Mouse (Mus musculus) forebrain, embryonic 10.5 days (tissue): Measurements from ENCODE around the gene Rest. TPM values are rescaled to one million over a fixed set of nuclear protein-coding genes. Genes with fewer than 3 reads are reported as not detected.
"Not testable (repeated sequence)": the region's sequence is repeated elsewhere in the genome, so short reads cannot be mapped to it uniquely, and the experiment has no call there.

Experiments used
- DNase-seq: peaks from one replicate; pipeline ENCODE4 v3.0.0-alpha.2; 2017; ENCODE audit warnings: low spot score; ENCODE audit errors: extremely low spot score
- H3K27ac ChIP-seq: fragments of 300-500 bp; sonication (generic); 2 replicates; pipeline ENCODE4 v1.5.1; 2016; ENCODE audit warnings: mild to moderate bottlenecking
- H3K27me3 ChIP-seq: fragments of 300-500 bp; sonication (generic); 2 replicates; pipeline ENCODE4 v1.6.1; 2016; ENCODE audit warnings: mild to moderate bottlenecking; ENCODE audit not compliant: poor library complexity, severe bottlenecking
- H3K36me3 ChIP-seq: fragments of 300-500 bp; sonication (generic); replicated peaks from 2 replicates; pipeline ENCODE4 v1.6.1; 2016; ENCODE audit warnings: mild to moderate bottlenecking, moderate library complexity
- H3K4me1 ChIP-seq: fragments of 300-500 bp; sonication (generic); 2 replicates; pipeline ENCODE4 v1.6.1; 2016
- H3K4me3 ChIP-seq: fragments of 300-500 bp; sonication (generic); 2 replicates; pipeline ENCODE4 v1.5.1; 2016; ENCODE audit warnings: mild to moderate bottlenecking, moderate library complexity
- H3K9me3 ChIP-seq: fragments of 300-500 bp; sonication (generic); 2 replicates; pipeline ENCODE4 v1.6.1; 2016; ENCODE audit warnings: mild to moderate bottlenecking, moderate library complexity
- WGBS: fragments of 180-500 bp; shearing (Covaris S2); methylation state at CpG from one replicate; pipeline ENCODE4 v1.1.7; 2016; 5-methylcytosine and 5-hydroxymethylcytosine counted together
- polyA plus RNA-seq: library from polyadenylated mRNA; unstranded; fragments of >200 nt; fragmentation: Nextera tagmentation; extraction: Ambion mirVana; gene quantifications from 2 replicates; pipeline ENCODE4 v1.2.1, GENCODE M21; 2016

Rest gene
- polyA plus RNA-seq, result 21.6 and 22.3 TPM in 2 replicates

DNA sequence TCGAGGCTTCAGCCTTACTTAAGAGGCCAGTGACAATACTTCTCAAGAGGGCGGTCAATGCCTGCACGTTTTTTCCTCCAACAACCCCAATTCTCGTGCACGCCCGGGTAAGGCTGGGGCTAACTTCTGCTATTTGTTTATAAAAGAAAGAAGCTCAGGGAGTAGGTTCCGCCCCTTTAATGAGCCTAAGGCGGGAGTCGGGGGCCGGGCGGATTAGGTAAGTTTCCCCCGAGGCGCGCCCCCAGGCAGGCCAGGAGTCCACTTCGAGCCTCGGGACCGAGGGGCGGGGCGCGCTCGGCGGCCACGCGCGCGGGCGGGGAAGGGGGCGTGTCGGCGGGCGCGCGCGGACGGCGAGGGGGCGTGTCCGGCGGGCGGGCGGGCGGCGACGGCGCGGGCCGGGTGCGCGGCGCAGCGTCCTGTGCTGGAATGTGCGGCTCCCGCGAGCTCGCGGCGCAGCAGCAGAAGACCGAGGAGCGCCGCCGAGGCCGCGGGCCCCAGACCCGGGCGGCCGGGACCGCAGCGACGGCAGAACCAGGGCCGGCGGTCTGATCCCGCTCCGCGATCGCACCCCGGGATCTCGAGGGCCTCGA, at the start of gene Rest:
Gene Rest, plus strand, starts transcription at position 411 of the 590 bp plus-strand sequence.
- peaks cover 17% of the 10 kb centered on the region for H3K27me3 ChIP-seq
- H3K4me1 ChIP-seq, result peaks cover 58% of the 10 kb centered on the region
- DNase-seq, result peak; percentile 88
- peak within 1 kb of the TSS; percentile 99 for H3K4me3 ChIP-seq
- peak within 1 kb of the TSS; percentile 99 for H3K27ac ChIP-seq
- H3K9me3 ChIP-seq, result peaks cover 4% of the 10 kb centered on the region; the same call in 1 of the 2 replicates
- WGBS, result under 1% methylated on average over 77 of the region's 78 CpGs
- peaks cover 25% of the 10 kb centered on the region for H3K36me3 ChIP-seq

GRCm38 (mm10) chr5:77217211-77217610, 48.1 kb upstream of the Rest start:
- Histone ChIP-seq H3K36me3 (no peaks in the 10 kb centered on the region), H3K27ac (no peak overlapping the region), H3K27me3 (peaks cover under 1% of the 10 kb centered on the region; the same call in 1 of the 2 replicates), H3K4me1 (peaks cover 7% of the 10 kb centered on the region), H3K9me3 (no peaks in the 10 kb centered on the region), H3K4me3 (peak overlapping the region; percentile 22; the same call in 1 of the 2 replicates)
- 17% methylated on average over 9 of the region's 9 CpGs for WGBS
- DNase-seq, result peak; percentile 80

DNA sequence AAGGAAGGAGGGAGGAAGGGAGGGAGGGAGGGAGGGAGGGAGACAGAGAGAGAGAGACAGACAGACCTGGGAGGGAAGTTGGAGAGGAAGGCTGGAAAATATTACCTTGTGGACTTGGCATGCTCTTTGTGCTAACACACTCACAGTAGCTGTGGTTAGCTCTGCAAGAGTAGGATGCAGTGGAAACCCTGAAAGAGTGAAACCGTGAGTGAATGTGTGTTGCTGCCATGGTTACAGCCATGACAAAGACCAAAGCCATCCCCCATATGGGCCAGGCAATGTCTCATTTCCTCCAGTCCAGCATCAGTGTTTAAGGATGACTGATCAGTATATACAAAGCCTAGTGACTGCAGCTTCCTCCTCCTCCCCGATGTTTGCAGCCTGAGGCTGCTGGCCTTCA, 47.6 kb upstream of the Rest start:
- Histone ChIP-seq H3K4me1 (peaks cover 7% of the 10 kb centered on the region), H3K27ac (no peak overlapping the region), H3K9me3 (no peaks in the 10 kb centered on the region), H3K27me3 (no peaks in the 10 kb centered on the region), H3K4me3 (peak overlapping the region; percentile 22; the same call in 1 of the 2 replicates), H3K36me3 (no peaks in the 10 kb centered on the region)
- DNase-seq, result no peak
- WGBS, result 36% methylated on average over 2 of the region's 2 CpGs

DNA sequence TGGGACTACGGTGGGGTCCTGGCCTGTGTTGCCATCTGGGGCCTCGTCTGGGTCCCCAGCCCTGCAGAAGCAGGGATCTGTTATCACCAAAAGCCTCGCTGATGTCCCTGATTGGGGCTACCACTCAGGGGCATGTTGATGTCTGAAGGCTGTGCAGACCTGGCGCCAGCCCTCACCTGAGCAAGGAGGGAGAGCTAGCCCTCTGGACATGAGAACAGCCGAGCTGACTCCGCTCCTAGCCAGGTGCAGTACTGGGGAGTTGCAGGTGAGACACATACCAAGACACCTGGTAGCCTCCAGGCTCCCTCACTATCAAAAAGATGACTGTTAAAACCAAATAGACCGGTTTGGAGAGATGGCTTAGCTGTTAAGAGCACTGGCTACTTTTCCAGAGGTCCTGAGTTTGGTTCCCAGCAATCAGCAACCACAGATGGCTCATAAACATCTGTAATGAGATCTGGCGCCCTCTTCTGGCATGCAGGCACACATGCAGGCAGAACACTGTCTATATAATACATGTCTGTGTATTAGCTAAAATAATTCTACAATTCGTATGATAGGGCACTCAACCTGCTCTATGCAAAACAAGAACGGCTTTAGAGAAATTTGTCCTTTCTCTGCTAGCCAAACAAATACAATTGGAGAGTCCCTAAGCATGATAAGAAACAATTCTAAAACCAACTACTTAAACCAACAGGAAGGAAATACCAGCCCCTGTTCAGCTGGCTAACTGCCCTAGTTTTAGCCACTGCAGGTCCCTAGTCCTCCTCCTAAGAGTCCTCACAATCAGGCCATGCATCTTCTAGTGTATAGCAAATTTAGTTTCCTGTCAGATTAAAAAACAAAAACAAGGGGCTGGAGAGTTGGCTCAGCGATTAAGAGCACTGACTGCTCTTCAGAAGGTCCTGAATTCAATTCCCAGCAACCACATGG, 42.0 kb upstream of the Rest start:
- DNase-seq, result no peak
- 76% methylated on average over 11 of the region's 11 CpGs for WGBS
- no peak overlapping the region for H3K27ac ChIP-seq
- no peak overlapping the region for H3K4me3 ChIP-seq
- H3K36me3 ChIP-seq, result no peaks in the 10 kb centered on the region
- H3K9me3 ChIP-seq, result no peaks in the 10 kb centered on the region
- no peaks in the 10 kb centered on the region for H3K4me1 ChIP-seq
- H3K27me3 ChIP-seq, result no peaks in the 10 kb centered on the region

DNA sequence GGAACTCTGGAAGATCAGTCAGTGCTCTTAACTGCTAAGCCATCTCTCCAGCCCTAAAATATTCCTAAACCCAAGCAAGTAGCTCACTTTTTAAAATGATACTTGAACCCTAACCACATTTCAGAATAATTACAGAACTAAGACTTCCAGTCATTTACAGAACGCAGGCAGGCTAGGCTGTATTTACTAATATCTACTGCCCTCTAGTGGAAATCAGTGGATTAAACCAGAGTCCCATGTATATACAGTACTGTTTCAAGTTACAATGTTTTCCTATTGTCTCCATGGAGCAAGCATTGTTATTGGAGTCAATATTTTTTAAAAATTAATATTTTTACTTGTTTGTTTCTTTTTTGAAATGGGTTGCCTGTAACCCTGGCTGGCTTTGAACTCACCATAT, 36.3 kb upstream of the Rest start:
- H3K27ac ChIP-seq, result no peak overlapping the region
- no peaks in the 10 kb centered on the region for H3K9me3 ChIP-seq
- no peak for DNase-seq
- WGBS, result 51% methylated on average over 1 of the region's 1 CpGs
- H3K4me3 ChIP-seq, result no peak overlapping the region
- no peaks in the 10 kb centered on the region for H3K27me3 ChIP-seq
- H3K4me1 ChIP-seq, result no peaks in the 10 kb centered on the region
- no peaks in the 10 kb centered on the region for H3K36me3 ChIP-seq

GRCm38 (mm10) chr5:77231863-77232262, 33.4 kb upstream of the Rest start:
- 93% methylated on average over 4 of the region's 4 CpGs for WGBS
- not testable (repeated sequence) for H3K36me3 ChIP-seq, H3K9me3 ChIP-seq, H3K27ac ChIP-seq, DNase-seq, H3K4me1 ChIP-seq, H3K4me3 ChIP-seq, H3K27me3 ChIP-seq

DNA sequence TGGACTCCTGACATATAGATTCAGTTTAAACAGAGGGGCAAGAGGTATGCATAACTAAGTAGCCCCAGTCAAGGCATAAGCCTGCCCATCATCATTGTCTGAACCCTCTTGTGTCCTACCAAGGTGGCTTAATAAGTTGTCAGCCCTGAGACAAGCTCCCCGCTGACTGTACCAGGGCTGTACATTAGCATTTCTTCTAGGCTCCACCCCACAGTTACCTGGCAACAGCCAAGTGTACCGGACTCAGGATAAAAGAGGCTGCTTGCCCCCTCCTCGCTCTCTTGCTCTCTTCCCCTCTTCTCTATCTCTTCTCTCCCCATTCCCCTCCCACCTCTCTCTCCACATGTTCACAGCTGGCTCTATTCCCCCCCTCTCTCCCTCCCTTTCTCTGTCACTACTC, 30.4 kb upstream of the Rest start:
- Histone ChIP-seq H3K36me3 (no peaks in the 10 kb centered on the region), H3K4me3 (no peak overlapping the region), H3K27me3 (no peaks in the 10 kb centered on the region), H3K9me3 (no peaks in the 10 kb centered on the region), H3K4me1 (peaks cover 5% of the 10 kb centered on the region), H3K27ac (no peak overlapping the region)
- no peak for DNase-seq
- WGBS, result 53% methylated on average over 3 of the region's 3 CpGs

- H3K9me3 ChIP-seq, result no peaks in the 10 kb centered on the region
- 79% methylated on average over 2 of the region's 2 CpGs for WGBS
- H3K27ac ChIP-seq, result no peak overlapping the region
- DNase-seq, result no peak
- H3K4me3 ChIP-seq, result no peak overlapping the region
- H3K4me1 ChIP-seq, result peaks cover 5% of the 10 kb centered on the region
- H3K36me3 ChIP-seq, result no peaks in the 10 kb centered on the region
- no peaks in the 10 kb centered on the region for H3K27me3 ChIP-seq
Observed at GRCm38 (mm10) chr5:77237104-77237503, 28.2 kb upstream of the Rest start.

DNA sequence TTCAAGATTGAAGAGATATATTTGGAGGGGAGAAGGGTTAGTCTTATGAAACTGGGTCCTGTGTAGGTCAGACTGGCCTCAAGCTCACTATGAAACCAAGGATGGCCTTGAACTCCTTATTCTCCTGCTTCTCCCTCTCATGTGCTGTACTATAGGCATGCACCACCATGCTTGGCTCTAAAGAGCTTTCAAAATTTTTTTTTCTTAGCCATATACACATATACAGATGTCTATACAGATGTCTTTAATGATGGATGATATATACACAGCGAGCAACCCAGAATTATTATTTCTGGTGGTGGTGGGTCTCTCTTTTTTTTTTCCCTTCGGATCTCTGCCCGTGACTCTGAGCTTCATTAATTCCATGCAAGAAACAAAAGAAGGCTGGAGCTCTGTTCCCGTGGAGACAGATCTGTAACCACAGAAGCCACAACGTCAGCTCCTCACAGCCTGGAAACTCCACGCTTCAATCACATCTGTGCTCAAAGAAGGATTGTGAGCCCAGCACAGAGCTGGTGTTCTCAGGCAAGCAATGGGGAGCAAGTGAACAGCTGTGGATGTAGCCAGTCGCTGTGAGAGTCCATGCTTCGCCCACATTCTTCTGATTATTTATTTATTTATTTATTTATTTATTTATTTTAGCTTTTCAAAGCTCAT, 20.8 kb upstream of the Rest start:
- Histone ChIP-seq H3K4me3 (no peak overlapping the region), H3K27me3 (no peaks in the 10 kb centered on the region; the same call in 1 of the 2 replicates), H3K36me3 (no peaks in the 10 kb centered on the region), H3K4me1 (peaks cover 40% of the 10 kb centered on the region), H3K27ac (no peak overlapping the region), H3K9me3 (no peaks in the 10 kb centered on the region)
- no peak for DNase-seq
- WGBS, result 49% methylated on average over 8 of the region's 8 CpGs

DNA sequence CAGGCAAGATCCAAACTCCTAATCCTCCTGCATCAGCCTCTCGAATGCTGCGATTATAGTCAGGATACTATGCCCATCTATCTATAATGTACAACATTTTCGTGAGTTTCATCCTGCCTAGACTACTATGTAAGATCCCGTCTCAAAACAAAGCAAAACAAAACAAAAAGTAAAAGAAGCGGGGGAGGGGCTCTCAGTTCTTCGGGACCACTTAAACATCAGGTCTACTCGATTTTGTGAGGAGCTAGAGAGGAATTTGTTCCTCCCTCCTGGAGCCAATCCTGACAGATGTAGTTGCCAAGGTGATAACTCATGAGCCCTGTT, 19.9 kb upstream of the Rest start:
- H3K4me3 ChIP-seq, result peak overlapping the region; percentile 39
- no peaks in the 10 kb centered on the region for H3K9me3 ChIP-seq
- DNase-seq, result no peak
- H3K36me3 ChIP-seq, result no peaks in the 10 kb centered on the region
- no peaks in the 10 kb centered on the region; the same call in 1 of the 2 replicates for H3K27me3 ChIP-seq
- H3K4me1 ChIP-seq, result peaks cover 45% of the 10 kb centered on the region
- WGBS, result 48% methylated on average over 7 of the region's 7 CpGs
- H3K27ac ChIP-seq, result peak overlapping the region; percentile 74

GRCm38 (mm10) chr5:77245787-77246671, 19.3 kb upstream of the Rest start:
- peak; percentile 59 for DNase-seq
- Histone ChIP-seq H3K9me3 (no peaks in the 10 kb centered on the region), H3K4me1 (peaks cover 45% of the 10 kb centered on the region), H3K27ac (peak overlapping the region; percentile 74), H3K4me3 (peak overlapping the region; percentile 39), H3K27me3 (no peaks in the 10 kb centered on the region; the same call in 1 of the 2 replicates), H3K36me3 (no peaks in the 10 kb centered on the region)
- WGBS, result 33% methylated on average over 26 of the region's 26 CpGs

DNA sequence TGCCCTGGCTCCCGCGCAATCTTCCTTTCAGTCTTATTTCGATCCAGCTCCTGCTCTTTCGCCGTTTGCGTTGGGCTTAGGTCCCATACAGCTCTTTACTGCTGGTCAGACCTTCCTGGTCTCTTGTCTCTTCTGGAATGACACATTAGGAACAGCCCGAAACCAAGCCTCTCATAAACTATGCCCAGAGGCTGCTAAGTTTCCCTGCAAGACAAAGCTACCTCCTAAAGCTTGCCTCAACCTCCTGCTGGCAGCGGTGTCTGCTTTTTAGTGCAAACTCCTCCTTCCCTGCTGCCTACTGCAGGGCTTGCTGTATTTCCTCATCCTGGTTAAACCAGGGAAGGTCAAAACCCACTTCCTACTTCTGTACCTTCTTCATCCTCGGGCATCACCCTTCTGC, 15.2 kb upstream of the Rest start:
- H3K27me3 ChIP-seq, result no peaks in the 10 kb centered on the region; the same call in 1 of the 2 replicates
- H3K9me3 ChIP-seq, result no peaks in the 10 kb centered on the region
- peaks cover 29% of the 10 kb centered on the region for H3K4me1 ChIP-seq
- no peak overlapping the region for H3K27ac ChIP-seq
- H3K36me3 ChIP-seq, result no peaks in the 10 kb centered on the region
- H3K4me3 ChIP-seq, result no peak overlapping the region
- no peak for DNase-seq
- 73% methylated on average over 9 of the region's 9 CpGs for WGBS
